Mouse (Mus musculus) midbrain, embryonic 14.5 days (tissue): Measurements from ENCODE around the gene Rps6kc1. TPM values are rescaled to one million over a fixed set of nuclear protein-coding genes. Genes with fewer than 3 reads are reported as not detected.

Experiments used
- polyA plus RNA-seq: library from polyadenylated mRNA; unstranded; fragments of >200 nt; fragmentation: Nextera tagmentation; extraction: Ambion mirVana; gene quantifications from 2 replicates; pipeline ENCODE4 v1.2.1, GENCODE M21; 2014

Rps6kc1 gene
- polyA plus RNA-seq, 1 experiment from 2014 or later, result 31.0 TPM

Other genes with a start within 250 kb of the Rps6kc1 start
- gene Angel2, start 13.3 kb upstream of the Rps6kc1 start, polyA plus RNA-seq, result 49.3 and 60.1 TPM in 2 replicates
- gene Vash2, start 67.5 kb upstream of the Rps6kc1 start, polyA plus RNA-seq, result 82.8 and 102 TPM in 2 replicates
- gene Flvcr1, start 114.4 kb upstream of the Rps6kc1 start, polyA plus RNA-seq, result 10.0 and 12.1 TPM in 2 replicates
- not detected in 2 replicates for gene Spata45, start 124.9 kb upstream of the Rps6kc1 start, polyA plus RNA-seq
- gene Tatdn3, start 151.2 kb upstream of the Rps6kc1 start, polyA plus RNA-seq, result 15.9 and 16.0 TPM in 2 replicates
- 2.7 and 4.9 TPM in 2 replicates for gene Nsl1, start 151.2 kb upstream of the Rps6kc1 start, polyA plus RNA-seq
- gene Batf3, start 186.1 kb upstream of the Rps6kc1 start, polyA plus RNA-seq, result 0.47 and 0.61 TPM in 2 replicates